Mouse (Mus musculus) liver, adult 2 months (tissue): ENCODE measurements at regions not wholly inside any gene's neighbourhood (a gene's known extent, or its start where the extent isn't known, plus 50 kb on each side); places are given as distances from the start of the nearest gene placed in this dataset.

Experiments
- CTCF ChIP-seq: fragments of 200-500 bp; IDR thresholded peaks from 2 replicates; pipeline ENCODE4 v1.5.1; 2011; ENCODE audit warnings: low read depth, low read length, control low read depth
- POLR2A ChIP-seq: fragments of 200-500 bp; IDR thresholded peaks from 2 replicates; pipeline ENCODE4 v1.6.1; 2011; ENCODE audit warnings: low read length, control low read depth; ENCODE audit not compliant: insufficient read depth; ENCODE audit errors: extremely low read depth

DNA sequence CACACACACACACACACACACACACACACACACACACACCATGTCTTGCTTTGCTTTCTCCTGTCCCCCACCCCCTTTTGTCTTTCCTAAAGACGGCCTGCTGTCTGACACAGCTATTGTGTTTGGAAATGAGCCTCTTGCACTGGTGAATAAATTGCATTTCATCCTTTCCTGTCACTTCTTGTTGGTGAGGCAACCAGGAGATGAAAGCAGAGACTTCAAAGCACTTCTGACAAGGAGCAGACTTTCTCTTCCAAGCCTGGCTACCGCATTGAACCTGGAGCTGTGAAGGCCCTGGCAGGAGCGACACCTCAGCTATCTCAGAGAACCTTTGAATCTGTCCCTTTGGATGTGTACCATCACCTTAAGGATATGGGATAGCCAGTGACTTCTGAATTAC, 199.4 kb upstream of the Ncam1 start:
- TF ChIP-seq CTCF (no peak), POLR2A (no peak)
